Mouse (Mus musculus) kidney, adult 2 months (tissue): ENCODE measurements around the gene Fam71b. TPM values are rescaled to one million over a fixed set of nuclear protein-coding genes. Genes with fewer than 3 reads are reported as not detected.

Experiments
- DNase-seq: peaks from one replicate; pipeline ENCODE4 v3.0.0; 2021
- H3K27ac ChIP-seq: fragments of 200-500 bp; 2 replicates; pipeline ENCODE4 v1.5.1; 2012; ENCODE audit warnings: low read depth, low read length, control low read depth, inconsistent platforms; ENCODE audit not compliant: insufficient read depth
- H3K27me3 ChIP-seq: fragments of 200-500 bp; replicated peaks from 2 replicates; pipeline ENCODE4 v1.6.1; 2012; ENCODE audit warnings: mild to moderate bottlenecking, moderate library complexity, low read length, inconsistent platforms; ENCODE audit not compliant: control insufficient read depth, insufficient read depth
- H3K36me3 ChIP-seq: fragments of 200-500 bp; 2 replicates; pipeline ENCODE4 v1.6.1; 2012; ENCODE audit warnings: mild to moderate bottlenecking, moderate library complexity, low read length, inconsistent platforms; ENCODE audit not compliant: control insufficient read depth, insufficient read depth
- H3K4me1 ChIP-seq: fragments of 200-500 bp; 2 replicates; pipeline ENCODE4 v1.6.1; 2011; ENCODE audit warnings: low read length; ENCODE audit not compliant: control insufficient read depth, insufficient read depth
- H3K4me3 ChIP-seq: fragments of 200-500 bp; 2 replicates; pipeline ENCODE4 v1.5.1; 2011; ENCODE audit warnings: mild to moderate bottlenecking, low read depth, low read length, control low read depth; ENCODE audit not compliant: insufficient read depth
- CTCF ChIP-seq: fragments of 200-500 bp; conservative IDR thresholded peaks from 2 replicates; pipeline ENCODE4 v1.5.1; 2011; ENCODE audit warnings: low read depth, mild to moderate bottlenecking, control low read depth, low read length, moderate library complexity, mixed read lengths; ENCODE audit not compliant: insufficient read depth, insufficient read length
- POLR2A ChIP-seq: fragments of 200-500 bp; IDR thresholded peaks from one replicate; pipeline ENCODE4 v1.6.1; 2011; ENCODE audit warnings: low read depth, low read length, control low read depth
- WGBS: fragments of 180-500 bp; shearing (Covaris S2); methylation state at CpG from one replicate; pipeline ENCODE4 v1.1.7; 2018; 5-methylcytosine and 5-hydroxymethylcytosine counted together
- polyA plus RNA-seq: library from polyadenylated mRNA; depleted of rRNA; stranded (reverse); fragments of >200 nt; gene quantifications from 2 replicates; pipeline ENCODE4 v1.2.3, GENCODE M21; 2012

Fam71b gene
- polyA plus RNA-seq, 1 experiment: 0.38 TPM

- no peak overlapping the region for H3K27ac ChIP-seq
- 91% methylated on average over 8 of the region's 8 CpGs for WGBS
- H3K4me1 ChIP-seq: no peaks in the 10 kb centered on the region
- no peak for DNase-seq
- H3K36me3 ChIP-seq: no peaks in the 10 kb centered on the region
- no peaks in the 10 kb centered on the region for H3K27me3 ChIP-seq
- no peak for TF ChIP-seq CTCF
- TF ChIP-seq POLR2A: no peak
- no peak overlapping the region for H3K4me3 ChIP-seq
These were observed 9.3 kb upstream of the Fam71b start for GRCm38 (mm10) chr11:46387061-46387460.

GRCm38 (mm10) chr11:46388438-46388837 lies 7.9 kb upstream of the Fam71b start:
- Histone ChIP-seq H3K4me3 (no peak overlapping the region), H3K27ac (no peak overlapping the region), H3K36me3 (no peaks in the 10 kb centered on the region), H3K4me1 (no peaks in the 10 kb centered on the region), H3K27me3 (no peaks in the 10 kb centered on the region)
- TF ChIP-seq CTCF (no peak), POLR2A (no peak)
- no peak for DNase-seq
- 51% methylated on average over 6 of the region's 6 CpGs for WGBS

GRCm38 (mm10) chr11:46389336-46390117 lies 6.8 kb upstream of the Fam71b start, which contains the start of gene Itk:
Gene Itk, minus strand, starts transcription at chr11:46389515.
- TF ChIP-seq CTCF: no peak
- TF ChIP-seq POLR2A: no peak
- no peak for DNase-seq
- Histone ChIP-seq H3K36me3 (no peaks in the 10 kb centered on the region), H3K4me1 (no peaks in the 10 kb centered on the region), H3K4me3 (no peak within 1 kb of the TSS), H3K27me3 (no peaks in the 10 kb centered on the region), H3K27ac (no peak within 1 kb of the TSS)
- WGBS: 81% methylated on average over 13 of the region's 13 CpGs

GRCm38 (mm10) chr11:46390621-46391020 lies 5.7 kb upstream of the Fam71b start:
- Histone ChIP-seq H3K36me3 (no peaks in the 10 kb centered on the region), H3K4me1 (no peaks in the 10 kb centered on the region), H3K27ac (no peak overlapping the region), H3K27me3 (no peaks in the 10 kb centered on the region), H3K4me3 (no peak overlapping the region)
- 46% methylated on average over 3 of the region's 3 CpGs for WGBS
- TF ChIP-seq POLR2A (no peak), CTCF (no peak)
- no peak for DNase-seq

GRCm38 (mm10) chr11:46392890-46393289 lies 3.5 kb upstream of the Fam71b start:
- 65% methylated on average over 7 of the region's 7 CpGs for WGBS
- H3K4me3 ChIP-seq: no peak overlapping the region
- H3K27me3 ChIP-seq: no peaks in the 10 kb centered on the region
- no peak overlapping the region for H3K27ac ChIP-seq
- TF ChIP-seq POLR2A (no peak), CTCF (no peak)
- no peaks in the 10 kb centered on the region for H3K36me3 ChIP-seq
- DNase-seq: no peak
- no peaks in the 10 kb centered on the region for H3K4me1 ChIP-seq

- no peak for DNase-seq
- 85% methylated on average over 4 of the region's 4 CpGs for WGBS
- H3K27ac ChIP-seq: no peak overlapping the region
These were observed 2.9 kb upstream of the Fam71b start for GRCm38 (mm10) chr11:46393413-46393812.

GRCm38 (mm10) chr11:46395088-46395487 lies 1.3 kb upstream of the Fam71b start:
- WGBS: 71% methylated on average over 2 of the region's 2 CpGs
- no peak for DNase-seq

More at GRCm38 (mm10) chr11:46393413-46393812, 2.9 kb upstream of the Fam71b start:
- H3K4me1 ChIP-seq: no peaks in the 10 kb centered on the region
- H3K27me3 ChIP-seq: no peaks in the 10 kb centered on the region
- TF ChIP-seq CTCF (no peak), POLR2A (no peak)
- no peak overlapping the region for H3K4me3 ChIP-seq
- no peaks in the 10 kb centered on the region for H3K36me3 ChIP-seq

More at GRCm38 (mm10) chr11:46395088-46395487, 1.3 kb upstream of the Fam71b start:
- no peak for TF ChIP-seq POLR2A
- no peak for TF ChIP-seq CTCF
- Histone ChIP-seq H3K4me1 (no peaks in the 10 kb centered on the region), H3K4me3 (no peak overlapping the region), H3K27ac (no peak overlapping the region), H3K36me3 (no peaks in the 10 kb centered on the region), H3K27me3 (no peaks in the 10 kb centered on the region)
